Mouse (Mus musculus) heart, embryonic 12.5 days (tissue): Measurements from ENCODE around the gene Uba2. TPM values are rescaled to one million over a fixed set of nuclear protein-coding genes. Genes with fewer than 3 reads are reported as not detected.
A peak's percentile ranks its signal among the peaks of the same experiment; 100 is the strongest.
"Not testable (repeated sequence)": the region's sequence is repeated elsewhere in the genome, so short reads cannot be mapped to it uniquely, and the experiment has no call there.

Source experiments
- ATAC-seq: fragments of 200-750 bp; cut with Nextera tagmentation; 2 replicates; pipeline ENCODE4 v1.8.0; 2017; ENCODE audit warnings: moderate TSS enrichment, moderate library complexity; ENCODE audit not compliant: insufficient number of reproducible peaks, low FRiP score
- H3K27ac ChIP-seq: fragments of 300-500 bp; sonication (generic); 2 replicates; pipeline ENCODE4 v1.5.1; 2016; ENCODE audit warnings: mild to moderate bottlenecking, moderate library complexity; ENCODE audit not compliant: poor library complexity, severe bottlenecking
- H3K27me3 ChIP-seq: fragments of 300-500 bp; sonication (generic); replicated peaks from 2 replicates; pipeline ENCODE4 v1.6.1; 2016; ENCODE audit warnings: mild to moderate bottlenecking, moderate library complexity
- H3K36me3 ChIP-seq: fragments of 300-500 bp; sonication (generic); 2 replicates; pipeline ENCODE4 v1.6.1; 2016; ENCODE audit warnings: mild to moderate bottlenecking, moderate library complexity
- H3K4me1 ChIP-seq: fragments of 300-500 bp; sonication (generic); replicated peaks from 2 replicates; pipeline ENCODE4 v1.6.1; 2016; ENCODE audit warnings: mild to moderate bottlenecking
- H3K4me2 ChIP-seq: fragments of 300-500 bp; sonication (generic); 2 replicates; pipeline ENCODE4 v1.6.1; 2016; ENCODE audit warnings: mild to moderate bottlenecking, moderate library complexity
- H3K4me3 ChIP-seq: fragments of 300-500 bp; sonication (generic); 2 replicates; pipeline ENCODE4 v1.5.1; 2016; ENCODE audit warnings: mild to moderate bottlenecking
- H3K9ac ChIP-seq: fragments of 300-500 bp; sonication (generic); 2 replicates; pipeline ENCODE4 v1.6.1; 2016; ENCODE audit warnings: mild to moderate bottlenecking, moderate library complexity
- H3K9me3 ChIP-seq: fragments of 300-500 bp; sonication (generic); replicated peaks from 2 replicates; pipeline ENCODE4 v1.6.1; 2016; ENCODE audit warnings: mild to moderate bottlenecking, moderate library complexity
- WGBS: fragments of 180-500 bp; shearing (Covaris S2); methylation state at CpG from one replicate; pipeline ENCODE4 v1.1.7; 2016; 5-methylcytosine and 5-hydroxymethylcytosine counted together
- polyA plus RNA-seq: library from polyadenylated mRNA; unstranded; fragments of >200 nt; fragmentation: Nextera tagmentation; extraction: Ambion mirVana; gene quantifications from 2 replicates; pipeline ENCODE4 v1.2.1, GENCODE M21; 2016

Gene Uba2
- polyA plus RNA-seq, 1 experiment from 2014 or later, result 127 TPM

- 3% methylated on average over 3 of the region's 3 CpGs for WGBS
- Histone ChIP-seq H3K4me1 (peaks cover 21% of the 10 kb centered on the region), H3K4me2 (peak overlapping the region; percentile 74), H3K36me3 (peaks cover 12% of the 10 kb centered on the region), H3K27ac (peak overlapping the region; percentile 82; the same call in 1 of the 2 replicates), H3K9me3 (peaks cover 4% of the 10 kb centered on the region; the same call in 1 of the 2 replicates), H3K4me3 (peak overlapping the region; percentile 90), H3K9ac (peak overlapping the region; percentile 97), H3K27me3 (no peaks in the 10 kb centered on the region)
- no peak for ATAC-seq
Observed at GRCm38 (mm10) chr7:34131959-34132354, 37.4 kb downstream of the Uba2 start.

- WGBS, result 63% methylated on average over 3 of the region's 3 CpGs
- H3K4me2 ChIP-seq, result peak overlapping the region; percentile 74
- no peak for ATAC-seq
- H3K9me3 ChIP-seq, result peaks cover 11% of the 10 kb centered on the region; the same call in 1 of the 2 replicates
- peaks cover 22% of the 10 kb centered on the region for H3K4me1 ChIP-seq
- peaks cover 19% of the 10 kb centered on the region for H3K36me3 ChIP-seq
- H3K27ac ChIP-seq, result no peak overlapping the region
- H3K9ac ChIP-seq, result no peak overlapping the region
- H3K27me3 ChIP-seq, result no peaks in the 10 kb centered on the region
- H3K4me3 ChIP-seq, result no peak overlapping the region; the same call in 1 of the 2 replicates
Observed at GRCm38 (mm10) chr7:34131118-34131517, 38.3 kb downstream of the Uba2 start.

- H3K27ac ChIP-seq, result no peak overlapping the region
- 73% methylated on average over 3 of the region's 3 CpGs for WGBS
- ATAC-seq, result no peak
- no peaks in the 10 kb centered on the region for H3K27me3 ChIP-seq
- H3K4me2 ChIP-seq, result no peak overlapping the region
- H3K9ac ChIP-seq, result no peak overlapping the region
- no peak overlapping the region for H3K4me3 ChIP-seq
- H3K9me3 ChIP-seq, result peaks cover 11% of the 10 kb centered on the region; the same call in 1 of the 2 replicates
- peaks cover 21% of the 10 kb centered on the region for H3K4me1 ChIP-seq
- peaks cover 31% of the 10 kb centered on the region for H3K36me3 ChIP-seq
Observed at GRCm38 (mm10) chr7:34126291-34126690, 43.1 kb downstream of the Uba2 start.

- Histone ChIP-seq H3K4me3 (no peak overlapping the region), H3K9ac (no peak overlapping the region), H3K9me3 (peaks cover 11% of the 10 kb centered on the region; the same call in 1 of the 2 replicates), H3K4me2 (no peak overlapping the region), H3K27me3 (no peaks in the 10 kb centered on the region), H3K27ac (0 out of 2 replicates have a peak overlapping the region, but pooled peaks have one; percentile 3), H3K4me1 (peaks cover 11% of the 10 kb centered on the region; the same call in 1 of the 2 replicates), H3K36me3 (peaks cover 32% of the 10 kb centered on the region)
- WGBS, result 86% methylated on average over 9 of the region's 9 CpGs
- no peak for ATAC-seq
Observed at GRCm38 (mm10) chr7:34125346-34125745, 44.1 kb downstream of the Uba2 start.

- no peak overlapping the region for H3K4me3 ChIP-seq
- H3K27ac ChIP-seq, result no peak overlapping the region
- no peaks in the 10 kb centered on the region for H3K27me3 ChIP-seq
- H3K9me3 ChIP-seq, result peaks cover 11% of the 10 kb centered on the region; the same call in 1 of the 2 replicates
- peaks cover 47% of the 10 kb centered on the region for H3K36me3 ChIP-seq
- 0 out of 2 replicates have a peak, but pooled peaks cover 11% of the 10 kb centered on the region for H3K4me1 ChIP-seq
- no peak overlapping the region for H3K9ac ChIP-seq
- WGBS, result 75% methylated on average over 6 of the region's 6 CpGs
- no peak for ATAC-seq
- no peak overlapping the region for H3K4me2 ChIP-seq
Observed at GRCm38 (mm10) chr7:34122987-34123720, 46.2 kb downstream of the Uba2 start.

GRCm38 (mm10) chr7:34120636-34121035 is 48.8 kb downstream of the Uba2 start:
- not testable (repeated sequence) for H3K27me3 ChIP-seq, ATAC-seq, H3K9me3 ChIP-seq, H3K4me3 ChIP-seq, H3K27ac ChIP-seq, H3K4me2 ChIP-seq, H3K9ac ChIP-seq, H3K4me1 ChIP-seq
- peaks cover 53% of the 10 kb centered on the region for H3K36me3 ChIP-seq
- 30% methylated on average over 1 of the region's 1 CpGs for WGBS

- 88% methylated on average over 3 of the region's 3 CpGs for WGBS
- H3K9me3 ChIP-seq, result no peaks in the 10 kb centered on the region
- H3K36me3 ChIP-seq, result peaks cover 81% of the 10 kb centered on the region
- no peak overlapping the region for H3K9ac ChIP-seq
- ATAC-seq, result no peak
- H3K4me1 ChIP-seq, result no peaks in the 10 kb centered on the region
- no peak overlapping the region for H3K27ac ChIP-seq
- H3K27me3 ChIP-seq, result no peaks in the 10 kb centered on the region
- H3K4me2 ChIP-seq, result no peak overlapping the region
- H3K4me3 ChIP-seq, result no peak overlapping the region
Observed at GRCm38 (mm10) chr7:34116601-34117000, 52.8 kb downstream of the Uba2 start.

- no peak for ATAC-seq
- no peak overlapping the region for H3K27ac ChIP-seq
- no peaks in the 10 kb centered on the region for H3K27me3 ChIP-seq
- no peak overlapping the region for H3K4me3 ChIP-seq
- H3K9ac ChIP-seq, result no peak overlapping the region
- H3K9me3 ChIP-seq, result 0 out of 2 replicates have a peak, but pooled peaks cover 6% of the 10 kb centered on the region
- no peak overlapping the region for H3K4me2 ChIP-seq
- H3K36me3 ChIP-seq, result peaks cover 51% of the 10 kb centered on the region
- H3K4me1 ChIP-seq, result no peaks in the 10 kb centered on the region
- 76% methylated on average over 5 of the region's 5 CpGs for WGBS
Observed at GRCm38 (mm10) chr7:34109190-34109589, 60.2 kb downstream of the Uba2 start.

- 0 out of 2 replicates have a peak, but pooled peaks cover 3% of the 10 kb centered on the region for H3K36me3 ChIP-seq
- H3K9ac ChIP-seq, result no peak overlapping the region
- H3K4me2 ChIP-seq, result no peak overlapping the region
- H3K4me3 ChIP-seq, result no peak overlapping the region
- no peak overlapping the region for H3K27ac ChIP-seq
- no peaks in the 10 kb centered on the region for H3K4me1 ChIP-seq
- no peaks in the 10 kb centered on the region for H3K27me3 ChIP-seq
- peaks cover 27% of the 10 kb centered on the region for H3K9me3 ChIP-seq
- ATAC-seq, result no peak
Observed at GRCm38 (mm10) chr7:34101276-34101675, 68.1 kb downstream of the Uba2 start.

- no peak for ATAC-seq
- H3K4me3 ChIP-seq, result no peak overlapping the region
- 71% methylated on average over 2 of the region's 2 CpGs for WGBS
Observed at GRCm38 (mm10) chr7:34100002-34100401, 69.4 kb downstream of the Uba2 start.

GRCm38 (mm10) chr7:34094911-34095481 is 74.4 kb downstream of the Uba2 start, which contains the start of gene Scgb1b30:
Gene Scgb1b30 (plus strand): TSS chr7:34095431.
- no peak for ATAC-seq
- Histone ChIP-seq H3K4me3 (no peak within 1 kb of the TSS), H3K4me2 (no peak within 1 kb of the TSS), H3K4me1 (no peaks in the 10 kb centered on the region), H3K27me3 (no peaks in the 10 kb centered on the region), H3K9me3 (peaks cover 36% of the 10 kb centered on the region), H3K36me3 (no peaks in the 10 kb centered on the region), H3K27ac (no peak within 1 kb of the TSS), H3K9ac (no peak within 1 kb of the TSS)
- WGBS, result 71% methylated on average over 3 of the region's 3 CpGs

More at GRCm38 (mm10) chr7:34100002-34100401, 69.4 kb downstream of the Uba2 start:
- Histone ChIP-seq H3K4me1 (no peaks in the 10 kb centered on the region), H3K36me3 (0 out of 2 replicates have a peak, but pooled peaks cover 3% of the 10 kb centered on the region), H3K27me3 (no peaks in the 10 kb centered on the region), H3K9ac (no peak overlapping the region), H3K27ac (no peak overlapping the region), H3K4me2 (no peak overlapping the region), H3K9me3 (peaks cover 28% of the 10 kb centered on the region)
